In the genomic region with DNA sequence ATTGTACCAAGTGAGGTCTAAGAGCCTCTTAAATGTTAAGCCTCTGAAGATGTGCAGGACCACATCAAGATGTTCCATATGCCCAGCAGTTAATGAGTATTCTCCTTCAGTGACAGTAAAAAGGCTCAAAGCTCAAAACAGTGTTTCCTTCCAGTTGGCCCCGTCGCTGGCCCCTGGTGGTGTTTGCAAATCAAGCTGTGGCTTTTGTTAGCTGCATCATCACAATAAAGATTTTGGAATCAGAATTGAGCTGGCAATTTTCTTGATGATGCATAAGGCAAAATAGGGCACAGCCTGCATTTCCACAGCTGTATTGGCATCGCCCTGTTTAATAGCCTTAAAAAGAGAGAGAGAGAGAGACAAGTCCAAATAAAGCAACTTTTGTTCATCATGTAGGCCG, we compare ENCODE assay signal across 21 mouse cellular contexts. TPM values are rescaled to one million over a fixed set of nuclear protein-coding genes. Genes with fewer than 3 reads are reported as not detected.
DNase-seq lines count a peak whose midpoint lies in the region; ATAC-seq and TF ChIP-seq lines count a peak whose summit lies in the region.
"Had no signal": no experiment of that assay in that cellular context is flagged by ENCODE, and none has a peak within 500 bp of the region (broad histone marks: within the 10 kb centered on the region; RNA-seq: fewer than 3 reads in every experiment).

No protein-coding gene starts in this region.

- H3K9ac ChIP-seq in hindbrain, embryonic 16.5 days (ENCODE audit: low read depth, low read length) = no peak overlapping the region
- no peak overlapping the region for H3K9ac ChIP-seq in midbrain, embryonic 14.5 days (replicated peaks; ENCODE audit: low read length)
- no peak overlapping the region for H3K9ac ChIP-seq in midbrain, postnatal 0 days (replicated peaks; ENCODE audit: low read length, poor library complexity, severe bottlenecking)
- H3K9ac ChIP-seq: embryonic facial prominence, embryonic 13.5 days; embryonic facial prominence, embryonic 15.5 days; forebrain, embryonic 12.5 days had no signal

- no peak overlapping the region for H3K4me3 ChIP-seq in hindbrain, embryonic 10.5 days
- H3K4me3 ChIP-seq in hindbrain, embryonic 16.5 days (ENCODE audit: low read length) = no peak overlapping the region
- H3K4me3 ChIP-seq in midbrain, embryonic 14.5 days (replicated peaks; ENCODE audit: low read depth, low read length) = no peak overlapping the region
- H3K4me3 ChIP-seq in midbrain, postnatal 0 days (ENCODE audit: low read depth, low read length) = no peak overlapping the region
- H3K4me3 ChIP-seq in embryonic facial prominence, embryonic 10.5 days = no peak overlapping the region
- H3K4me3 ChIP-seq: embryonic facial prominence, embryonic 13.5 days; embryonic facial prominence, embryonic 15.5 days; erythroblast, embryonic 14.5 days; forebrain, embryonic 10.5 days; forebrain, embryonic 12.5 days had no signal

- no peaks in the 10 kb centered on the region for H3K9me3 ChIP-seq in hindbrain, embryonic 10.5 days
- H3K9me3 ChIP-seq in hindbrain, embryonic 16.5 days (ENCODE audit: control insufficient read depth, low read length) = no peaks in the 10 kb centered on the region
- H3K9me3 ChIP-seq in midbrain, embryonic 14.5 days (ENCODE audit: control insufficient read depth, low read length) = no peaks in the 10 kb centered on the region
- H3K9me3 ChIP-seq in midbrain, postnatal 0 days (ENCODE audit: low read length) = no peaks in the 10 kb centered on the region
- no peaks in the 10 kb centered on the region for H3K9me3 ChIP-seq in embryonic facial prominence, embryonic 10.5 days
- H3K9me3 ChIP-seq: embryonic facial prominence, embryonic 13.5 days; embryonic facial prominence, embryonic 15.5 days; forebrain, embryonic 10.5 days; forebrain, embryonic 12.5 days had no signal

- H3K4me1 ChIP-seq in hindbrain, embryonic 10.5 days (replicated peaks) = peaks cover 29% of the 10 kb centered on the region
- peaks cover 4% of the 10 kb centered on the region for H3K4me1 ChIP-seq in hindbrain, embryonic 16.5 days (ENCODE audit: control insufficient read depth, insufficient read depth, low read depth, low read length)
- peaks cover 32% of the 10 kb centered on the region for H3K4me1 ChIP-seq in midbrain, embryonic 14.5 days (ENCODE audit: control insufficient read depth, insufficient read depth, low read length)
- H3K4me1 ChIP-seq in midbrain, postnatal 0 days (ENCODE audit: insufficient read depth, low read length) = 0 out of 2 replicates have a peak, but pooled peaks cover 7% of the 10 kb centered on the region
- H3K4me1 ChIP-seq in embryonic facial prominence, embryonic 10.5 days = peaks cover 17% of the 10 kb centered on the region

- H3K27me3 ChIP-seq in hindbrain, embryonic 10.5 days (ENCODE audit: insufficient read depth, poor library complexity, severe bottlenecking) = no peaks in the 10 kb centered on the region
- no peaks in the 10 kb centered on the region for H3K27me3 ChIP-seq in hindbrain, embryonic 16.5 days (replicated peaks; ENCODE audit: control insufficient read depth, insufficient read depth, low read length)
- H3K27me3 ChIP-seq in midbrain, embryonic 14.5 days (ENCODE audit: control insufficient read depth, insufficient read depth, low read length) = no peaks in the 10 kb centered on the region
- no peaks in the 10 kb centered on the region for H3K27me3 ChIP-seq in midbrain, postnatal 0 days (ENCODE audit: insufficient read depth, low read length)
- H3K27me3 ChIP-seq in embryonic facial prominence, embryonic 10.5 days (replicated peaks; ENCODE audit: low read depth, poor library complexity, severe bottlenecking) = no peaks in the 10 kb centered on the region
- H3K27me3 ChIP-seq: embryonic facial prominence, embryonic 13.5 days; embryonic facial prominence, embryonic 15.5 days had no signal

- WGBS in hindbrain, embryonic 10.5 days = 73% methylated on average over 4 of the region's 4 CpGs
- 49% methylated on average over 4 of the region's 4 CpGs for WGBS in hindbrain, embryonic 16.5 days
- 26% methylated on average over 4 of the region's 4 CpGs for WGBS in midbrain, embryonic 14.5 days
- 34% methylated on average over 4 of the region's 4 CpGs for WGBS in midbrain, postnatal 0 days
- 72% methylated on average over 4 of the region's 4 CpGs for WGBS in embryonic facial prominence, embryonic 10.5 days

- H3K4me2 ChIP-seq in hindbrain, embryonic 16.5 days (ENCODE audit: low read length) = no peak overlapping the region
- H3K4me2 ChIP-seq in midbrain, embryonic 14.5 days (ENCODE audit: low read length) = no peak overlapping the region
- H3K4me2 ChIP-seq in midbrain, postnatal 0 days (ENCODE audit: low read depth, low read length, poor library complexity, severe bottlenecking) = no peak overlapping the region
- H3K4me2 ChIP-seq: embryonic facial prominence, embryonic 13.5 days; embryonic facial prominence, embryonic 15.5 days; forebrain, embryonic 12.5 days had no signal

- ATAC-seq in hindbrain, embryonic 16.5 days = no peak
- ATAC-seq in midbrain, embryonic 14.5 days (ENCODE audit: low FRiP score, low TSS enrichment) = no peak
- no peak for ATAC-seq in midbrain, postnatal 0 days (ENCODE audit: low FRiP score)
- ATAC-seq: forebrain, embryonic 14.5 days; forebrain, embryonic 16.5 days had no signal

- TF ChIP-seq CTCF in midbrain, postnatal 0 days (IDR thresholded peaks at IDR 0.05) = no peak

- no peak for DNase-seq in hindbrain, embryonic 10.5 days (ENCODE audit: low spot score)
- DNase-seq in midbrain, embryonic 14.5 days = peak; percentile 12
- DNase-seq in midbrain, postnatal 0 days (ENCODE audit: low spot score) = no peak
- DNase-seq in embryonic facial prominence, embryonic 10.5 days (ENCODE audit: low spot score) = peak; percentile 4
- DNase-seq in gastrocnemius, adult 8-10 months (ENCODE audit: low spot score in 2 of 2) = no peak
- DNase-seq: adrenal gland, adult 2 months; adrenal gland, postnatal 10 days; adrenal gland, postnatal 25 days; cerebellum, adult 11-12 months; cerebellum, adult 2 months; cerebellum, adult 9-10 months; cerebellum, postnatal 25 days had no signal

- 0 out of 2 replicates have a peak overlapping the region, but pooled peaks have one; percentile 8 for H3K27ac ChIP-seq in hindbrain, embryonic 10.5 days
- no peak overlapping the region for H3K27ac ChIP-seq in hindbrain, embryonic 16.5 days (ENCODE audit: low read depth, low read length)
- H3K27ac ChIP-seq in midbrain, embryonic 14.5 days (replicated peaks; ENCODE audit: low read depth, low read length) = no peak overlapping the region
- no peak overlapping the region for H3K27ac ChIP-seq in midbrain, postnatal 0 days (ENCODE audit: low read depth, low read length)
- no peak overlapping the region for H3K27ac ChIP-seq in embryonic facial prominence, embryonic 10.5 days (replicated peaks)
- H3K27ac ChIP-seq: embryonic facial prominence, embryonic 13.5 days; embryonic facial prominence, embryonic 15.5 days; forebrain, embryonic 10.5 days had no signal

- no peaks in the 10 kb centered on the region for H3K36me3 ChIP-seq in hindbrain, embryonic 10.5 days
- no peaks in the 10 kb centered on the region for H3K36me3 ChIP-seq in hindbrain, embryonic 16.5 days (ENCODE audit: control insufficient read depth, insufficient read depth, low read length)
- no peaks in the 10 kb centered on the region for H3K36me3 ChIP-seq in midbrain, embryonic 14.5 days (ENCODE audit: control insufficient read depth, insufficient read depth, low read length)
- H3K36me3 ChIP-seq in midbrain, postnatal 0 days (ENCODE audit: insufficient read depth, low read length) = no peaks in the 10 kb centered on the region
- H3K36me3 ChIP-seq in embryonic facial prominence, embryonic 10.5 days (replicated peaks) = no peaks in the 10 kb centered on the region
- H3K36me3 ChIP-seq: embryonic facial prominence, embryonic 13.5 days; embryonic facial prominence, embryonic 15.5 days; forebrain, embryonic 10.5 days; forebrain, embryonic 12.5 days had no signal

RNA-seq across cellular contexts. Expression of a gene that starts 44.8 kb away (rescaled TPM):
- polyA plus RNA-seq in hindbrain, embryonic 10.5 days (2016; fragmentation: Nextera tagmentation; extraction: Ambion mirVana) = 26.7 and 33.6 TPM in 2 replicates
- polyA plus RNA-seq in hindbrain, embryonic 16.5 days (2015; fragmentation: Nextera tagmentation; extraction: Ambion mirVana) = 18.3 and 19.1 TPM in 2 replicates
- polyA plus RNA-seq in midbrain, embryonic 14.5 days (2014; fragmentation: Nextera tagmentation; extraction: Ambion mirVana) = 27.7 and 33.5 TPM in 2 replicates
- total RNA-seq in midbrain, postnatal 0 days (2014; rRNA removed) = 13.7 and 16.2 TPM in 2 replicates
- 13.2 and 15.5 TPM in 2 replicates for polyA plus RNA-seq in midbrain, postnatal 0 days (2015; fragmentation: Nextera tagmentation; extraction: Ambion mirVana)
- 37.7 and 38.9 TPM in 2 replicates for polyA plus RNA-seq in embryonic facial prominence, embryonic 10.5 days (2016; fragmentation: Nextera tagmentation; extraction: Ambion mirVana)
- 10 to 100 TPM; 13.5 to 17.8 (median 14.6) TPM for total RNA-seq in gastrocnemius, adult 8-10 months (2022)

RNA-seq across cellular contexts. Expression of a gene that starts 45.0 kb away (rescaled TPM):
- polyA plus RNA-seq in hindbrain, embryonic 10.5 days (2016; fragmentation: Nextera tagmentation; extraction: Ambion mirVana) = 2.2 and 5.0 TPM in 2 replicates
- polyA plus RNA-seq in hindbrain, embryonic 16.5 days (2015; fragmentation: Nextera tagmentation; extraction: Ambion mirVana) = 4.8 and 5.1 TPM in 2 replicates
- 1.1 and 1.7 TPM in 2 replicates for polyA plus RNA-seq in midbrain, embryonic 14.5 days (2014; fragmentation: Nextera tagmentation; extraction: Ambion mirVana)
- total RNA-seq in midbrain, postnatal 0 days (2014; rRNA removed) = 2.5 and 4.9 TPM in 2 replicates
- polyA plus RNA-seq in midbrain, postnatal 0 days (2015; fragmentation: Nextera tagmentation; extraction: Ambion mirVana) = 2.7 and 3.7 TPM in 2 replicates
- polyA plus RNA-seq in embryonic facial prominence, embryonic 10.5 days (2016; fragmentation: Nextera tagmentation; extraction: Ambion mirVana) = 0.93 and 0.98 TPM in 2 replicates
- total RNA-seq in gastrocnemius, adult 8-10 months (2022) = not detected
- total RNA-seq: MEL had no signal
- polyA plus RNA-seq: erythroblast, embryonic 14.5 days had no signal

Comparison
In these comparisons a context has a peak if more than half of its experiments do, and no peak if none do; other contexts are left out.
1. DNase-seq: peak in midbrain, embryonic 14.5 days (single experiment) and embryonic facial prominence, embryonic 10.5 days (single experiment); none in hindbrain, embryonic 10.5 days (single experiment), midbrain, postnatal 0 days (single experiment) and gastrocnemius, adult 8-10 months (0 of 2).